Mouse (Mus musculus) forebrain, embryonic 14.5 days (tissue): ENCODE results near the gene Tpbpb. TPM values are rescaled to one million over a fixed set of nuclear protein-coding genes. Genes with fewer than 3 reads are reported as not detected.

Experiments used
- polyA plus RNA-seq: library from polyadenylated mRNA; unstranded; fragments of >200 nt; fragmentation: Nextera tagmentation; extraction: Ambion mirVana; gene quantifications from 2 replicates; pipeline ENCODE4 v1.2.1, GENCODE M21; 2014

Tpbpb gene
- polyA plus RNA-seq, 1 experiment from 2014 or later = not detected

Other genes starting within 250 kb of the Tpbpb start
- not detected in 2 replicates for gene BC051665, start 118.5 kb downstream of the Tpbpb start, polyA plus RNA-seq
- not detected in 2 replicates for gene Ctsll3, start 102.0 kb downstream of the Tpbpb start, polyA plus RNA-seq
- 0.36 TPM in 1 of 2 replicates, not detected in the other for gene 4930486L24Rik, start 40.4 kb downstream of the Tpbpb start, polyA plus RNA-seq
- 0.17 TPM in 1 of 2 replicates, not detected in the other for gene Gm49392, start 8.0 kb downstream of the Tpbpb start, polyA plus RNA-seq
- 1.2 and 2.4 TPM in 2 replicates for gene Ctla2b, start 7.4 kb downstream of the Tpbpb start, polyA plus RNA-seq
- not detected in 2 replicates for gene Gm49393, start 30.7 kb upstream of the Tpbpb start, polyA plus RNA-seq
- gene Gm49391, start 31.7 kb upstream of the Tpbpb start, polyA plus RNA-seq = 2.0 TPM in 1 of 2 replicates, not detected in the other
- gene Ctla2a, start 31.7 kb upstream of the Tpbpb start, polyA plus RNA-seq = 13.2 and 15.0 TPM in 2 replicates
- not detected in 2 replicates for gene Tpbpa, start 37.1 kb upstream of the Tpbpb start, polyA plus RNA-seq
- gene Ctsj, start 101.1 kb upstream of the Tpbpb start, polyA plus RNA-seq = not detected in 2 replicates
- gene Ctsq, start 135.8 kb upstream of the Tpbpb start, polyA plus RNA-seq = not detected in 2 replicates